Mouse (Mus musculus): ENCODE measurements around the gene Sirt6.

DNA sequence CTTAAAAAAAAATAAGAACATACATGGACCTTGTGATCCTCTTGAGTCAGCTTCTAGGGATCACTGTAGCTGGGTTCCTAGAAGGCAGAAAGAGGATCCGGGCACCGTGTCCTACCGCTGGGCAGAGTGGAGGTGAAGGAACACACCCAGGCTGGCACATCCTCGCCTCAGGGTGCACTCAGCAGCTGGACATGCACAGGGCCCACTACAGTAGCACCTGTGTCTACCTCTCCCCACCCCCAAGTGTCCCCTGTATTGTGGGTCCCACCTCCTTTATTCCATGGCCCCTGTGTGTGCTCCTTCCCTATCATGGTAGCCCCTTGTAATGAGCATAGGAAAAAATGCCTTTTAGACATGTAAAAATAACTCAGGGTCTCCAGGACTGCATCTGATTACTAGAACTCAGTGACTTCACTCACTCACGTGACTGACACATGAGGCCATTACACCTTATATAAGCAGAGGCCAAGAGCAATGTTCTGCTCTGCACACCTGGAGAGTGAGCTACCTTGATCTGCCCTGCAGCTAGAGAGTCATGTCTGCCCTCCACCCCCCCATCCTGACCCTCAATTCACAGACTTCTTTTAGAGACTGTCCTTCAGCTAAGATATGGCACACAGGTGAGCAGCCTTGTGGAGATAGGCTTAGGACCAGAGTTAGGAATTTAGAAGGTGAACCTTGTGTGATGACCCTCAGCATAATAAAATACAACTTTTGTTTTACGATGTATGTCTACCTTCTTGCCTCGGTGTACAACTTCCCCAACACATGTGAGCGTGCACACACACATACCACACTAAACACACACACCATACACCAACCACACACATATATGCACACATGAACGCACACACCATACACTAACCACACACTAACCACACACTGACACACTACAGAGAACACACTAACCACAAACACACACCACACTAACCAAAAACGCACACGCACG is 23.3 kb downstream of the Sirt6 start:
- TF ChIP-seq CTCF (IDR thresholded peaks at IDR 0.05; ENCODE audit: low read depth) (no peak), EP300 (IDR thresholded peaks at IDR 0.05; ENCODE audit: low read depth) (no peak)

Measured in heart, postnatal 0 days (tissue).